Mouse (Mus musculus): ENCODE results near the gene Lat.

Gene Lat

GRCm38 (mm10) chr7:126368367-126368766, 1.0 kb downstream of the Lat start:
- in situ Hi-C loops (cut with MboI, MseI) = no loop called here

- in situ Hi-C loops (cut with MboI, MseI) = no loop called here
These were observed 1.7 kb downstream of the Lat start for GRCm38 (mm10) chr7:126367636-126368035.

GRCm38 (mm10) chr7:126363038-126363437, 6.3 kb downstream of the Lat start:
- in situ Hi-C loops (cut with MboI, MseI) = no loop called here

- in situ Hi-C loops (cut with MboI, MseI) = no loop called here
These were observed 10.3 kb downstream of the Lat start for GRCm38 (mm10) chr7:126359049-126359448.

- in situ Hi-C loops (cut with MboI, MseI) = no loop called here
These were observed 11.0 kb downstream of the Lat start for GRCm38 (mm10) chr7:126358413-126358812.

GRCm38 (mm10) chr7:126357838-126358237, 11.5 kb downstream of the Lat start:
- in situ Hi-C loops (cut with MboI, MseI) = no loop called here

- in situ Hi-C loops (cut with MboI, MseI) = no loop called here
These were observed 12.4 kb downstream of the Lat start for GRCm38 (mm10) chr7:126356793-126357591.

GRCm38 (mm10) chr7:126355847-126356597, 13.3 kb downstream of the Lat start:
- in situ Hi-C loops (cut with MboI, MseI) = no loop called here

GRCm38 (mm10) chr7:126354738-126355614, 14.4 kb downstream of the Lat start:
- in situ Hi-C loops (cut with MboI, MseI) = no loop called here

- in situ Hi-C loops (cut with MboI, MseI) = no loop called here
These were observed 15.4 kb downstream of the Lat start for GRCm38 (mm10) chr7:126353994-126354365.

GRCm38 (mm10) chr7:126353251-126353993, 15.9 kb downstream of the Lat start:
- in situ Hi-C loops (cut with MboI, MseI) = no loop called here

GRCm38 (mm10) chr7:126351419-126351951, 17.9 kb downstream of the Lat start:
- in situ Hi-C loops (cut with MboI, MseI) = no loop called here

- in situ Hi-C loops (cut with MboI, MseI) = no loop called here
These were observed 18.5 kb downstream of the Lat start for GRCm38 (mm10) chr7:126350748-126351418.

- in situ Hi-C loops (cut with MboI, MseI) = no loop called here
These were observed 21.1 kb downstream of the Lat start for GRCm38 (mm10) chr7:126348293-126348692.

GRCm38 (mm10) chr7:126347098-126347497, 22.3 kb downstream of the Lat start:
- in situ Hi-C loops (cut with MboI, MseI) = no loop called here

- in situ Hi-C loops (cut with MboI, MseI) = no loop called here
These were observed 23.4 kb downstream of the Lat start for GRCm38 (mm10) chr7:126345969-126346368.

GRCm38 (mm10) chr7:126345557-126345956, 23.8 kb downstream of the Lat start:
- in situ Hi-C loops (cut with MboI, MseI) = no loop called here

- in situ Hi-C loops (cut with MboI, MseI) = no loop called here
These were observed 28.5 kb downstream of the Lat start for GRCm38 (mm10) chr7:126340896-126341295.

GRCm38 (mm10) chr7:126340206-126340618, 29.2 kb downstream of the Lat start:
- in situ Hi-C loops (cut with MboI, MseI) = no loop called here

GRCm38 (mm10) chr7:126339521-126339971, 29.8 kb downstream of the Lat start:
- in situ Hi-C loops (cut with MboI, MseI) = loop anchor here (5.0 kb wide), 1 partner anchor 33 kb away; no protein-coding TSS in a partner anchor
